Mouse (Mus musculus): ENCODE results near the gene Kcnt1.

Gene Kcnt1

GRCm38 (mm10) chr2:25877736-25878268 is 14.3 kb downstream of the Kcnt1 start:
- DNase-seq (ENCODE audit: low read depth, low spot score), result peak; percentile 57

DNA sequence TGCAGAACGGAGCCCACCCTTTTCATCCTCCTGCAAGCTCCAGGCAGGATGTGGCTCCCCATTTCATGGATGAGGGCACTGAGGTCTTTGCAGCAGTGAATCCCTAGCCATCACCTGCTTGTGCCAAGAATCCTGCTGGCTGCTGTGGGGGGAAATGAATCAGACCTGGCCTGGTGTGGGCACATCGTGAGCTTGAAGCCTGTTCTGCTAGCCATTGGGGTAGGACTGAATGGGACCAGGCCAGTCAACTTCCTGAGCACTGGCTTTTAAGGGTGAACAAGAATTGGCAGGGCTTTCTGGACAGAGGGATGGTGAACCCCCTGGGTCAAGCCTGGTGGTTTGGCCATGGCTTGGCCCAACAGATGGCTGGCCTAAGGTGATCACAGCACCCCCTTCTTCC is 15.0 kb downstream of the Kcnt1 start:
- DNase-seq (ENCODE audit: low read depth, low spot score), result no peak

DNA sequence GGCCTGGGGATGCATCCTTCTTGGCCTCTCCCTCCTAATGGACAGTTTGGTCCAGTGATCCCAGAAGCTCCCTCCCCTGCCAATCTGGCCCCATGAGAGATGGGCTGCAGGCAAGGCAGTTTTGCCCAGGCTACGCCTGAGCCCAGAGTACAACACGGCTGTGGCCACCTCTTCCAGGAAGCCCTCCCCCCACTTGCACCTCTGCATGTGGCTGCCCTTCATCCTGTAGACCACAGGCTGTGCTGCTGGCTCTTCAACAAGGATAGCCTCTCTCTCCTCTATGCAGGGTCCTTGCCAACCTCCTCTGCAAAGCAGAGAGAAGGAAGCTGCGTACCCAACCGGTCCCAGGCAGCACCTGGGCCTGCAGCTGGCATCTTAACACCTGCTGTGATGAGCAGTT is 15.5 kb downstream of the Kcnt1 start:
- DNase-seq (ENCODE audit: low read depth, low spot score), result no peak

- DNase-seq (ENCODE audit: low read depth, low spot score), result peak; percentile 34
Observed at GRCm38 (mm10) chr2:25882276-25882675, 18.7 kb downstream of the Kcnt1 start.

DNA sequence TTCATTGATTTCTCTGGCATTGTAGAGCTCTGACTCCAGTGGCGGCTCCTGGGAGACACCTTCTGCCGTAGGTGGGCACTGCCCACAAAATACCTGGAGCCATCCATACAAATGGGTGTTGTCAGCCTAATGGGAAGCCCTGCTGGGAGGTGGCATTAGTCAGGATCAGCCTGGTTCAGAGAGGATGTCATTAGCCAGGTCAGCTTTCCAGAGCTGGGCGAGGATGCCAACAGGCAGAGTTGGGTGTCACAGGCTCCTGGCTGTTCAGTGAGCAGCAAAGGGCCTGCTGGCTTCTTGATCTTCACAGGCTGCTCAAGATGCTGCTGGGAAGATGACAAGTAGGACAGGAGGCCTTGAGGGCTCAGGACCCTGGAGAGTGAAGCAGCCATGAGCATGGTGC is 21.2 kb downstream of the Kcnt1 start:
- DNase-seq (ENCODE audit: low read depth, low spot score), result no peak

GRCm38 (mm10) chr2:25887226-25887625 is 23.7 kb downstream of the Kcnt1 start:
- DNase-seq (ENCODE audit: low read depth, low spot score), result no peak

DNA sequence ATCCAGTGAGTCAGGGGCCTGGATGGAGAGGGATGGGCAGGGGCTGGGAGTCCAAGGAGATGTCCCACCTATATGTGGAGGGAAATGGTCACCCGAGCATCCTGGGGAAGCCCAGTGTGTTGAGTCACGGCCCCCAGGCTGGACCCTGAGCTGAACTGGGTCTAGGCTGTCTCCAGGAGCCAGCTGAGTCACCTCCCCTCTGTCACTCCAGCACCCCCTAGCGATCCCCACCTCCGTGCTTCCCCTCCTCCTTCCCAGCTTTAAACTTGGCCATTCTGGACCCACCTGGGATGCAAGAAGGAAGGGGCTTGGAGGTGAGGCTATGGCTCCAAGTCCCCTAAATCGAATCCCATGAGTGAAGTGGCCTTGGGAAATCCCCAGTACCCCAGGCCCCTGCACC is 24.6 kb downstream of the Kcnt1 start:
- DNase-seq (ENCODE audit: low read depth, low spot score), result no peak

GRCm38 (mm10) chr2:25892440-25892839 is 28.9 kb downstream of the Kcnt1 start:
- DNase-seq (ENCODE audit: low read depth, low spot score), result no peak

DNA sequence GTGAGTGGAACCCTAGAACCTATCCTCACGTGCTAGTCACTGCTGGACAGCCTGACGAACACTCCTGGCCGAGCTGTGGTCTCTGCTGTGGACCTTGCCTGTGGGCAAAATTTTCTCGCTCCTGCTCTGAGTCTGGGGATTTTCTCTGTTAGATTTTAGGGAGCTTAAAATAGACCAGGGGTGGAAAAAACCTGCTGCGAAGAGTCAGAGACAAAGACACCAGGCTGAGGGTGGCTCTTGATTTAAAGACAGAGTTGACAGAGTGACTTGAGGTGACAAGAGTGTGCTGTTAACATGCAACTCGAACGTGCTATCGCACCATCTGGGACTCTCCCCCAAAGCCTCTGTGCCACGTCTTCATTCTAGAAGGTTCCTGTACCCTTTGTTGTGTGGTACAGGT is 35.4 kb downstream of the Kcnt1 start:
- no peak for DNase-seq (ENCODE audit: low read depth, low spot score)

DNA sequence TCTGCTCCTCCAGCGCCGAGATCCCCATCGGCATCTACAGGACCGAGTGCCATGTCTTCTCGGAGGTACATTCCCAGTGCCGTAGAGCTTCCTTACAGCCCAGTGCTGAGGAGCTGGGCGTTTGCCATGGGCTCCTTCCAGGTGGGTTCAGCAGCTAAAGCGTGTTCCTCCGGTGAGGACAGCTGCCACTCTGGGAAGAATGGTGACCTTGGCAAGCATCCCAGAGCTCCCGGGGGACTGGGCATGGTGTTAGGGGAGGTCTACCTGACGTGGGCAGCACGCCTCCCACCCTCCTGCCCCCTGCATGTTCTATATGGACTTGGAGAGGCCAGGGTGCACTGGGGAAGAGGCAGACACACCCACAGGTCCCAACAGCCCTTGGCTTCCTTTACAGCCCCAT is 46.3 kb downstream of the Kcnt1 start:
- DNase-seq (ENCODE audit: low read depth, low spot score), result no peak

GRCm38 (mm10) chr2:25913247-25913646 is 49.7 kb downstream of the Kcnt1 start:
- no peak for DNase-seq (ENCODE audit: low read depth, low spot score)

- no peak for DNase-seq (ENCODE audit: low read depth, low spot score)
Observed at GRCm38 (mm10) chr2:25914201-25914600, 50.7 kb downstream of the Kcnt1 start.

GRCm38 (mm10) chr2:25914821-25915220 is 51.3 kb downstream of the Kcnt1 start:
- no peak for DNase-seq (ENCODE audit: low read depth, low spot score)

DNA sequence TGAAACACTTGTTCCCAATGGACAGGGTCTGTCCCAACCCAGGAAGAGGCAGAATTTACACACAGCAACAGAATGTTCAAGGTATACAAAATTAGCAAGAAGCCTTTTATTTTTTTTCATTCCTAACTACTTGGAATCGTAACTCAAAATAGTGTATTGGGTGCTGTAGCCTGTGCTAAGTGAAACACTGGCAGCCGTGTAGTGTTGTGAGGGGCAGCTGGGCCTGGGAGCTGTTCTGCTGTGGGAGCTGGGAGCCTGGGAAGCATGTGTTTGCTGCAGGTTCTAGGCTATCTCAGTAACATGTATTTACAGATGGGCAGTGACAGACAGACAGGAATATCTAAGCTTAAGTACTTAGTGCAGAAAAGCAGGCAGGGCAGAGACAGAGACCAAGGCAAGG is 54.9 kb downstream of the Kcnt1 start:
- DNase-seq (ENCODE audit: low read depth, low spot score), result no peak

GRCm38 (mm10) chr2:25919972-25920371 is 56.4 kb downstream of the Kcnt1 start:
- DNase-seq (ENCODE audit: low read depth, low spot score), result peak; percentile 66

DNA sequence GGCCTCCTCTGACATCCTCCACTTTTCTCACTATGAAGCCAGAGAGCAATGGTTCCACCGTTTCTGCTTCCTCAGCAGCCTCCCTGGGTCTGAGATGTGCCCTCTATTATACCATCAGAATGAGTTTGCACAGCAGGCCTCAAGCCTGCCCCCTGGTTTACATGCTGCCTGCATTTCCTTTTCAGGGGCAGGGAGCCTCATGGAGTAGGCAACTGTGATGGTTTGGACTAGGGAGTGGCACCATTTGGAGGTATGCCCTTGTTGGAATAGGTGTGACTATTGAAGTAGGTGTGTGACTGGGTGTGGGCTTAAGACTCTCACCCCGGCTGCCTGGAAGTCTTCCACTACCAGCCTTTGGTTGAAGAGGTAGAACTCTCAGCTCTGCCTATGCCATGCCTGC is 60.3 kb downstream of the Kcnt1 start:
- DNase-seq (ENCODE audit: low read depth, low spot score), result peak; percentile 30

DNA sequence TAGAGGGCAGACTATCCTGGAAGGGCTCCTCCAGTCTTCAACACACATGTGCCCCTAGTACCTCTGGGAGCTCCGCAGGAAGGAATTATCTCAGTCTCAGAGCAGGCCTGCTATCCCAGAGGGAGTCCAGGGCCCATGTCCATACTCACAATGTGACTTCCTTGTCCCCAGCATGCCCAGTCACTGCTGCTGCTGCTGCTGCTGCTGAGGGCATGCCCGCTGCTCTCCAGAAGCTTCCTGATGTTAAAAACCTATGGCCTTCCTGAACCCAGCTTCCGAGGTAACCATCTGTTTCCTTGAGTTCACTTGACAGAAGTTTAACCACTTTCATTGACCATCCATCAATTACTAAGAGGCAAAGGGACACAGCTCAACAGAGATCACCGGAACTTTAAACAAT is 61.4 kb downstream of the Kcnt1 start:
- DNase-seq (ENCODE audit: low read depth, low spot score), result no peak

DNA sequence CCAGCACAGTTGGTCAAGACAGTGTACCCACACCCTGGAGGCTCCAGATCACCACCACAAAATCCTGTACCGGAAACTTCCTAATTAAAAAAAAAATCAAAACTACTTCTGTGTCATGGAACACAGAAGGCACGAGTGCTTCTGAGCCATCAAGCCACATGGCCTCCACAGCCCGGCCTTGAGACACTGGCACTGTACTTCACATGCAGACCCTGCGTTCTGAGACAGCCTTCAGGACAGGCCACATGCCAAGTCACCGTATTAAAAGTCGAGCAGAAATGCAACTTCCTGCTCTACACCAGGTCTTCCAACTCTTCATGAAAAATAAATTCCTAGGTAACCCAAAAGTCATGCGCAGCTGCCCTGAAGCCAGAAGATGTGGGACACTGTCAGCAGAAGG is 64.3 kb downstream of the Kcnt1 start:
- DNase-seq (ENCODE audit: low read depth, low spot score), result no peak

- peak; percentile 89 for DNase-seq (ENCODE audit: low read depth, low spot score)
Observed at GRCm38 (mm10) chr2:25931249-25931859, 67.8 kb downstream of the Kcnt1 start.

GRCm38 (mm10) chr2:25940503-25940902 is 77.0 kb downstream of the Kcnt1 start:
- DNase-seq (ENCODE audit: low read depth, low spot score), result no peak

DNA sequence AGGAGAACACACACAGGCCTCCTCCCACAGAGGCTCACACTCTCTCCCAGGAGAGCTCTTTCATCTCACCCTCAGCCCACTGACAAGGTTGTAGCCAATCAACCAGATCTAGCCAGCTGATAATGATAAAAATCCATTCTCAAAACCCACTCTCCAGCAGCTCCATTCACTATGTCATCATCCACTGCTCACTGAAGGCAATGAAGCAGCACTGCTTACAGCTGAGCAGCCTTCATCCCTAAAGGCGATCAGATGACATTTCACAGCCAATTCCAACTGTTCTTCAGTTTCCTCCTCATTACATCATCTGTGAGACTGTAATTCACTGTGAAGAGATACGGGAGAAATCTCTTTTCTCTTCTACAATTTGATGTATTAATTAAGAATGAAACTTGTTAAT is 80.3 kb downstream of the Kcnt1 start:
- no peak for DNase-seq (ENCODE audit: low read depth, low spot score)

DNA sequence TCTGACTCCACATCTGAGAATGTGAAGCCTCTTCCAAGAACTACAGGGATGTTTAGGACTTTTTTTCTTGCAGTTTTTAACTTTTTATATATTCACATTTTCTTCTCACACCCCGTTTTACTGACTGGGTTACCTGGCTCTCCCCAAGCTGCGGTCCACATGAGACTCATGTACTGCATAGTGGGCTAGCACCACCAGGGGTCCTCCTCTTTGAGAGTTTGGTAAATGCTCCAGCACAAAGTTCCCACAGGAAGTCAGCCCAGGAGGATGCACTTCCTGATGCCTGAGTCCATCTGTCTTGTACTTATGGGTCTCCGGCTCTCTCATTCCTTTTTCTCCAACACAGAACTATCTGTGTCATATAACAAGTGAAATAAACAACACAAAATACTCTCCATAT is 84.4 kb downstream of the Kcnt1 start:
- peak; percentile 27 for DNase-seq (ENCODE audit: low read depth, low spot score)

GRCm38 (mm10) chr2:25949291-25949690 is 85.8 kb downstream of the Kcnt1 start:
- DNase-seq (ENCODE audit: low read depth, low spot score), result no peak

Data from ZHBTc4 (cell line).